Mouse (Mus musculus) embryonic facial prominence, embryonic 12.5 days (tissue): ENCODE results near the gene Wdr45. TPM values are rescaled to one million over a fixed set of nuclear protein-coding genes. Genes with fewer than 3 reads are reported as not detected.
A peak's percentile ranks its signal among the peaks of the same experiment; 100 is the strongest.
"Not testable (repeated sequence)": the region's sequence is repeated elsewhere in the genome, so short reads cannot be mapped to it uniquely, and the experiment has no call there.

Source experiments
- ATAC-seq: fragments of 200-750 bp; cut with Nextera tagmentation; 2 replicates; pipeline ENCODE4 v1.8.0; 2017; ENCODE audit not compliant: insufficient number of reproducible peaks, insufficient read depth, low FRiP score, low TSS enrichment
- H3K27ac ChIP-seq: fragments of 300-500 bp; sonication (generic); 2 replicates; pipeline ENCODE4 v1.5.1; 2016; ENCODE audit warnings: mild to moderate bottlenecking
- H3K27me3 ChIP-seq: fragments of 300-500 bp; sonication (generic); 2 replicates; pipeline ENCODE4 v1.6.1; 2016; ENCODE audit warnings: mild to moderate bottlenecking, moderate library complexity
- H3K36me3 ChIP-seq: fragments of 300-500 bp; sonication (generic); 2 replicates; pipeline ENCODE4 v1.6.1; 2016; ENCODE audit warnings: mild to moderate bottlenecking
- H3K4me1 ChIP-seq: fragments of 300-500 bp; sonication (generic); 2 replicates; pipeline ENCODE4 v1.6.1; 2016
- H3K4me2 ChIP-seq: fragments of 300-500 bp; sonication (generic); replicated peaks from 2 replicates; pipeline ENCODE4 v1.6.1; 2016; ENCODE audit warnings: mild to moderate bottlenecking, moderate library complexity
- H3K4me3 ChIP-seq: fragments of 300-500 bp; sonication (generic); 2 replicates; pipeline ENCODE4 v1.5.1; 2016; ENCODE audit warnings: mild to moderate bottlenecking
- H3K9ac ChIP-seq: fragments of 300-500 bp; sonication (generic); 2 replicates; pipeline ENCODE4 v1.6.1; 2016; ENCODE audit warnings: mild to moderate bottlenecking, moderate library complexity
- H3K9me3 ChIP-seq: fragments of 300-500 bp; sonication (generic); 2 replicates; pipeline ENCODE4 v1.6.1; 2016; ENCODE audit warnings: mild to moderate bottlenecking, moderate library complexity
- WGBS: fragments of 180-500 bp; shearing (Covaris S2); methylation state at CpG from one replicate; pipeline ENCODE4 v1.1.7; 2016; 5-methylcytosine and 5-hydroxymethylcytosine counted together
- polyA plus RNA-seq: library from polyadenylated mRNA; unstranded; fragments of >200 nt; fragmentation: Nextera tagmentation; extraction: Ambion mirVana; gene quantifications from 2 replicates; pipeline ENCODE4 v1.2.1, GENCODE M21; 2016

Gene Wdr45
- polyA plus RNA-seq, 1 experiment from 2014 or later, result 32.3 TPM

DNA sequence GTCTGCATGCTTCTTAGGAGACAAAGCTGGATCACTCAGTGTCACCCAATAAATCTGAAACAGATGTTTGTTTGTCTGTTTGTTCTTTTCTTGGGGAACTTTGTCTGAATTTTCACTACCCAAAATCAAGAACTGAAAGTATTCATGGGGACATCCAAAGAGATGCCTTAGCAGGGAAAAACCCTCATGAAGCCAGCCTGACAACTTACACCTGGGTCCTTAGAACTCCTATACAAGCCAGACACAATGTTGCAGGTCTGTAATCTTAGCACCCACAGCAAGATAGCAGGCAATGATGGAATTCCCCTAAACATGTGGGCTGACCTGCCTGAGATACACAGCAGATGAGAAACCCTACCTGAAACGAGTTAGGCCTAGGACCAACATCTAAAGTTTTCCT lies 30.8 kb downstream of the Wdr45 start:
- Histone ChIP-seq H3K36me3 (no peaks in the 10 kb centered on the region), H3K9ac (no peak overlapping the region), H3K27ac (no peak overlapping the region), H3K4me1 (0 out of 2 replicates have a peak, but pooled peaks cover 9% of the 10 kb centered on the region), H3K4me3 (no peak overlapping the region), H3K4me2 (no peak overlapping the region), H3K9me3 (no peaks in the 10 kb centered on the region), H3K27me3 (no peaks in the 10 kb centered on the region)
- 67% methylated on average over 1 of the region's 1 CpGs for WGBS
- ATAC-seq, result no peak

DNA sequence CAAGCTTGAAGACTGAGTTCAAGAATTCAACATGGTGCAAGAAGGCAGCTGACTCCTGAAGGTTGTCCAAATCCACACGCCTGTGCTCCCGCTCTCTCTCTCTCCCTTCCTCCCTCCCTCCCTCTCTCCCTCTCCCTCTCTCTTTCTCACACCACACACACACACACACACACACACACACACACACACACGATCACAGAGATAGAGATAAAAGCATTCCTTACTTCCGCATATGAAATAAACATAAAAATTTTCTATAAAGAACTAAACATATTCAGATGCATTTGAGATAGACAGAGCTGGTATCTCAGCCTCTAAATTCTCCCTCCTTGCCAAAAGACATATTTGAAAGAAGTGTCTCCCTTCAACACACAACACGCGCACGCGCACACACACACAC lies 31.3 kb downstream of the Wdr45 start:
- ATAC-seq, result no peak
- Histone ChIP-seq H3K9ac (no peak overlapping the region), H3K27me3 (no peaks in the 10 kb centered on the region), H3K9me3 (no peaks in the 10 kb centered on the region), H3K4me2 (no peak overlapping the region), H3K27ac (no peak overlapping the region), H3K36me3 (no peaks in the 10 kb centered on the region), H3K4me1 (0 out of 2 replicates have a peak, but pooled peaks cover 6% of the 10 kb centered on the region), H3K4me3 (no peak overlapping the region)
- WGBS, result 91% methylated on average over 8 of the region's 8 CpGs

DNA sequence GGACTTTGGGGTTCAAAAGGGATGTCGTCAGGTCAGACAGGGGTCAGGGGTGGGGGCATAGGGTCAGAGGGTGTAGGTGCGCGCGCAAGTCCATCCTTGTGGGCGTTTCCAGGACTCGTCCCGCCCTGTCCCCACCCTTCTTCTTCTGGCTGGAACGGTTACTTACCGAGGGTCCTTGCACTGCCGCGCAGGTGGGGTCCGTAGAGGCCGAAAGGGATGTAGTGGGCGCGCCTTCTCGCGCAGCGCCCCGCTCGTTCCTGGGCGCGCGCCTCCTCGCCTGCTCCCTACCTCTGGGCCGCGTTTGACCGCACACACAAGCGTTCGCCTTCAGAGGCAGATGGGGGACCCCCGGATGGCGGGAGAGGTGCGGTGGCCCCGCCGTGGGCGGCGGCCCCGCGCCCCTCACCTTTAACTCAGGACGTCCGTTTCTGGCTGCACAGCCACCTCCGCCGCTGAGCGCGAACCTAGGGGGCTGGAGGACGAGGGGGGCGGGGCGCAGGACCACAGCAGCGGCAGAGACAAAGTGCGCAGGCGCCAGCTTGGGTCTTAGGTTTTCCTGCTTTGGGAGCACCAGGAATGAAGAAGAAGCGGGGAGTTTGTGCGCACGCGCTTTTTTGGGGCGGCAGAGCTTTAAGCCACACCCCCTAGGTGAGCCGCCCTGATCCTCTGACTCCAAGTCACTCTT lies 36.4 kb downstream of the Wdr45 start, which contains the start of gene Ccdc120:
TSS of gene Ccdc120 (minus strand) at position 474 of the 685 bp plus-strand sequence.
- H3K9me3 ChIP-seq, result no peaks in the 10 kb centered on the region
- no peaks in the 10 kb centered on the region for H3K27me3 ChIP-seq
- H3K27ac ChIP-seq, result no peak within 1 kb of the TSS
- H3K9ac ChIP-seq, result peak within 1 kb of the TSS; percentile 74
- H3K4me3 ChIP-seq, result peak within 1 kb of the TSS; percentile 62
- ATAC-seq, result peak; percentile 81
- 12% methylated on average over 40 of the region's 56 CpGs for WGBS
- H3K4me2 ChIP-seq, result peak within 1 kb of the TSS; percentile 53
- H3K4me1 ChIP-seq, result 0 out of 2 replicates have a peak, but pooled peaks cover 6% of the 10 kb centered on the region
- H3K36me3 ChIP-seq, result no peaks in the 10 kb centered on the region

DNA sequence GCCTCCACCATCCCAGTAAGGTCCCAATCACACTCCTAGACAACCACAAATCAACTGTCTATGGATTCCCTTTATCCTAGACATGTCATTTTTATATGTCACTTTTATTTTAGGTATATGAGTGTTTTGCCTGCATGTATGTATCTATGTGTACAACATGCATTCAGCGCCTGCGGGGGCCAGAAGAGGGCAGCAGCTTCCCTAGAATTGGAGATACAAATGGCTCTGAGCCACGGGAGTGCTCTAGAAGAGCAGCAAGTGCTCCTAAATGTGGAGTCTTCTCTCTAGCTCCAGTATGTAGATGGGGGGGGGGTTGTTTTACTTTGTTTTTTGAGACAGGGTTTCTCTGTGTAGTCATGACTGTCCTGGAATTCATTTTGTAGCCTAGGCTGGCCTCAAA lies 39.5 kb downstream of the Wdr45 start:
- ATAC-seq, H3K9ac ChIP-seq, H3K4me2 ChIP-seq, H3K27ac ChIP-seq, H3K9me3 ChIP-seq, H3K36me3 ChIP-seq, H3K4me1 ChIP-seq, H3K4me3 ChIP-seq, H3K27me3 ChIP-seq: not testable (repeated sequence)
- 37% methylated on average over 3 of the region's 3 CpGs for WGBS

DNA sequence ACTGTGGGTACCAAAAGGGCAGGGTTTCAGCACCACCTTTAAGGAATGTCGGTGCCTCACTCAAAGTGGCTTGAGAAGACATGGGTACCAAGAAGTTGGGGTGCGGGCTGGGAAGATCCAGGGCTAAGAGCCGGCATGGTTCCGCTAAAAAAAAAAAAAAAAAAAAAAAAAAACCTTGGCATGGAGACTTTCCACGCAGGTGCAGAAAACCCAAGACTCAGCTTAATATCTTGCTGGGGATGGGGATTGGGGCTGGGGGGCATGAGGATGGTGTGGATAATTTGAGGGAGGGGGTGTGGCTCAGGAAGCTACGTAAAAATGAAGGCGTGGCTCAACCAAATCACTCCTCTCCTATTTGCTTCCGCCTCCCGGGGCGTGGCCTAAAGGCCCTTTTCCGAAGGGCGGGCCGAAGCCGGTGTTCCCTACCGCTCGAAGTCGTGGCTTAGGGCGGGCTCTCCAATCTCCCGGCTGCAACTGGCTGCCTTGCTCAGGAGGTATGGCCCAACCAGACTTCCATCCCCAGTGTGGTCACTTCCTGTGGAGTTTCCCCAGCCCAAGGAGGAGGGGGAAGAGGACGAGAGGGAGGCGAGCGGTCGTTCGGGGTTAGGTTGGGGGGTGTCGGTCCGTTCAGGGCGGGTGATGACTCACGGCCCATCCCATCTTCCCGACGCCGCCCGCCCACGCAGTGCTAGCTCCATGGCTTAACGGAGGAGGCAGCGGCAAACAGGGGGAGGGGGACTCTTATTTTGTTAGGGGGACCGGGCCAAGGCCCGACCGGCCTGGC lies 48.2 kb downstream of the Wdr45 start, which contains the start of gene Tfe3:
TSS of gene Tfe3 (plus strand) at position 424 of the 784 bp plus-strand sequence.
- no peaks in the 10 kb centered on the region for H3K9me3 ChIP-seq
- peak within 1 kb of the TSS; percentile 64 for H3K4me2 ChIP-seq
- ATAC-seq, result peak; percentile 97
- H3K36me3 ChIP-seq, result 0 out of 2 replicates have a peak, but pooled peaks cover 1% of the 10 kb centered on the region
- H3K9ac ChIP-seq, result peak within 1 kb of the TSS; percentile 65
- peak within 1 kb of the TSS; percentile 62 for H3K4me3 ChIP-seq
- no peaks in the 10 kb centered on the region for H3K27me3 ChIP-seq
- H3K4me1 ChIP-seq, result no peaks in the 10 kb centered on the region
- H3K27ac ChIP-seq, result no peak within 1 kb of the TSS
- WGBS, result 20% methylated on average over 37 of the region's 38 CpGs

DNA sequence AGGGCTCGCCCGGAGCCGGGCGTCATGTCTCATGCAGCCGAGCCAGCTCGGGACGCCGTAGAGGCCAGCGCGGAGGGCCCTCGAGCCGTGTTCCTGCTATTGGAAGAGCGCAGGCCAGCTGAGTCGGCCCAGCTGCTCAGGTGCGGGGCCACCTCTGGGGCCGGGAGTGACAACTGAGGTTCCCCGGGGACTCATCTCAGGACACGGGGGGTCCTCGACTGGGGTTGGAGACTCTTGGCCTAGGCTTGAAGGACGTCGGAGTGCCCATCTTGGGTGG lies 48.7 kb downstream of the Wdr45 start:
- peak overlapping the region; percentile 64 for H3K4me2 ChIP-seq
- ATAC-seq, result peak; percentile 28
- no peaks in the 10 kb centered on the region for H3K4me1 ChIP-seq
- no peaks in the 10 kb centered on the region for H3K9me3 ChIP-seq
- WGBS, result 14% methylated on average over 21 of the region's 21 CpGs
- H3K9ac ChIP-seq, result peak overlapping the region; percentile 65
- H3K27me3 ChIP-seq, result no peaks in the 10 kb centered on the region
- 0 out of 2 replicates have a peak, but pooled peaks cover 6% of the 10 kb centered on the region for H3K36me3 ChIP-seq
- no peak overlapping the region for H3K27ac ChIP-seq
- peak overlapping the region; percentile 62 for H3K4me3 ChIP-seq

DNA sequence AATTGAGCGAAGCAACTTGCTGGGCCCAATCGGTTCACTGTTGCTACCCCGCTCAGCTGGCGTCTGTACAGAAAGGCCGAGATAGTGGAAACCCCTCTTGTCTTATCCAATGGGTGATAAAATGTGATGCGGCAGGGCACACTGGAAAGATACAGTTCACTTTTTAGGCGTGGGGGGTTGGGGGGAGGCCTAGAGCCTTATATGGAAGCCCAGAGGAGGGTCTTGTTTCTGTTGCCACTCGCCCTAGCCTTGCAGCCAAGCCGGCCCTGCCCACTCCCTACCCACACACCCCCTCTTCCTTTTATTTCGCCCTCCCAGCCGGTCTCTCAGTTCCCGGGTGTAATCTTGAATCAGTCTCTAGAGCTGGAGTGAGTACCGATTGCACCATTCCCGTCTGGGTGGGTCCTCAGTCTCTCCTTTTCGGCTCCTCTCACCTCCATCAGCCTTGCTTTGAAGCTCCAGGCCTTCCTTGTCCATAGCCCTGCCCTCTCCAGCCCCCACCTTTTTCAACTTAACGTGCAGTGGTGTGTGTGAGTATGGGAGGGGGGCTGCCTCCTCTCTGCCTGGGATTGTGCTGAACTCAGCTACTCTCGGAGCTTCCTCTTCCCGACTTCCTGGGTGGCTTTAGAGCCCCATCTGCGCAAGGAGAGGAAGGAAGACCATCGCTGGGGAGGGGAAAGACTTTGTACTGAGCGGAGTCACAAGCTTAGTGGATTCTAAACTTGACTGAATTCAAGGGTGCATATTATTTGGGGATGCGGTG lies 49.7 kb downstream of the Wdr45 start:
- Histone ChIP-seq H3K27me3 (no peaks in the 10 kb centered on the region), H3K4me2 (peak overlapping the region; percentile 64), H3K27ac (no peak overlapping the region), H3K9ac (peak overlapping the region; percentile 65), H3K4me3 (peak overlapping the region; percentile 62), H3K36me3 (0 out of 2 replicates have a peak, but pooled peaks cover 7% of the 10 kb centered on the region), H3K4me1 (no peaks in the 10 kb centered on the region), H3K9me3 (no peaks in the 10 kb centered on the region)
- WGBS, result 20% methylated on average over 22 of the region's 22 CpGs
- ATAC-seq, result no peak

DNA sequence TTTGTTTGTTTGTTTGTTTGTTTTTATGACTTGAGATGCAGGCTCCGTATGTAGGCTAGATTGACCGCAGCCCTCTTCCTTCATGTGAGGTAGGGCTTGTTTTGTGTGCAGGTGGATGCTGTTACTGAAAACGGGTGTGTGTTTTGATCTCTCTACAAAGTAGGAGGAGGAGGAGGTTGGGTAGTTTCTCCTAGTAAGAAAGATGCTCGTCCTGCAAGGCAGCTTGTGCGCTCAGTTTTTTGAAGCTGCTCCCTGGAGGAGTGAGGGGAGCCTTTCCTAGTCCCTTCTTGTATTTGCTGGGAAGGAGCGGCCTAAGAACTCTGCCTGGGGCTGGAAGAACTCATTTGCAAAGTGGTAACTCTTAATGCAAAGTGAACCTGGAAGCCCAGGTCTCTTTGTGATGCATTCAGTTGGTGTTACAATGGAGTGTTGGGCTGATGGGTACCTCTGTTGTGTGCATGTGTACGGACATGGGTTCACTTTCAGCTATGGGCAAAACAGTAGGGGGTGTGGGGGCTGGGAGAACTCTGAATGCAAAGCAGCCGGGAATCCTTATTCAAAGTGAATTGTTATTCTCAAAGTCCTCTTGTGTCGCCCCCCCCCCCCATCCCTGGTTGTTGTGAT lies 50.6 kb downstream of the Wdr45 start:
- Histone ChIP-seq H3K36me3 (0 out of 2 replicates have a peak, but pooled peaks cover 14% of the 10 kb centered on the region), H3K9me3 (no peaks in the 10 kb centered on the region), H3K4me1 (no peaks in the 10 kb centered on the region), H3K27ac (no peak overlapping the region), H3K4me3 (peak overlapping the region; percentile 62; the same call in 1 of the 2 replicates), H3K9ac (no peak overlapping the region), H3K27me3 (no peaks in the 10 kb centered on the region), H3K4me2 (peak overlapping the region; percentile 64)
- 20% methylated on average over 9 of the region's 9 CpGs for WGBS
- ATAC-seq, result no peak

DNA sequence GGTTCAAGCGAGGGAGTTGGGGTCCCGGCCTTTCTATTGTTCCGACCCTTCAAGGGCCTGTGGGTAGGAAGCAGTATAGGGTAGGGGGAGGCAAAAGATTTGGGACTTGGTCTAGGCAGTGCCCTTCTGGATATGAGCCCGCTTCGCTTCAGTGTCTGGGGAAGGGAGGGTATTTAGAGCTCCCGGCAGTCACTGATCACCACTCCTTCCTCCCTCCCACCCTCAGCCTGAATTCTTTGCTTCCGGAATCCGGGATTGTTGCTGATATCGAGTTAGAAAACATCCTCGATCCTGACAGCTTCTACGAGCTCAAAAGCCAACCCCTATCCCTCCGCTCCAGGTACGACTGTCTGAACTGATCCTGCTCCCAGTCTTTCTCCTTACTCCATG lies 51.1 kb downstream of the Wdr45 start:
- 29% methylated on average over 11 of the region's 13 CpGs for WGBS
- H3K36me3 ChIP-seq, result peaks cover 18% of the 10 kb centered on the region; the same call in 1 of the 2 replicates
- H3K27me3 ChIP-seq, result no peaks in the 10 kb centered on the region
- H3K4me1 ChIP-seq, result no peaks in the 10 kb centered on the region
- H3K4me2 ChIP-seq, result peak overlapping the region; percentile 64
- H3K9ac ChIP-seq, result no peak overlapping the region
- no peak overlapping the region for H3K27ac ChIP-seq
- H3K4me3 ChIP-seq, result peak overlapping the region; percentile 62; the same call in 1 of the 2 replicates
- no peak for ATAC-seq
- no peaks in the 10 kb centered on the region for H3K9me3 ChIP-seq

DNA sequence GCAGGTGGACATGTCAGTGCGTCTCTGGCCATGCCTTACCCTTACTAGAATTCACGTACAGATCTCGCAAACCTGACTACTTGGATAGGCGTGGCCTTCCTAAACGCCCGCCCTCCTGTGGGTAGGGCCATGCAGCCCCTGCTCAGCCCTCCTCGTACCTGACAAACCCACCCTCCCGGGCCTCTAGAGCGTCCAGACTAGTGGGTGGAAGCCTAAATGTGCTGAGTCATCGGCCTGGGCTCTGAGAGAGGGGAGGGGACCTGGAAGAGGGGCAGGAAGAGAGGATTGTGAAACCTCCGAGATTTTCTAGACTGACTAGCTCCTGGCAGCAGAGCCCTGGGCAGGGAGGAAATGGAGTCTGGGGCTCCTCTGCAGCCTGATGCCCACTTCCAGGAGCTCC lies 51.6 kb downstream of the Wdr45 start:
- H3K9ac ChIP-seq, result no peak overlapping the region
- WGBS, result 12% methylated on average over 11 of the region's 11 CpGs

More for the DNA sequence above, 51.6 kb downstream of the Wdr45 start:
- H3K4me1 ChIP-seq, result no peaks in the 10 kb centered on the region
- H3K27me3 ChIP-seq, result no peaks in the 10 kb centered on the region
- H3K4me2 ChIP-seq, result peak overlapping the region; percentile 64
- peaks cover 23% of the 10 kb centered on the region; the same call in 1 of the 2 replicates for H3K36me3 ChIP-seq
- no peak for ATAC-seq
- 0 out of 2 replicates have a peak overlapping the region, but pooled peaks have one; percentile 62 for H3K4me3 ChIP-seq
- H3K9me3 ChIP-seq, result no peaks in the 10 kb centered on the region
- H3K27ac ChIP-seq, result no peak overlapping the region
